Mouse (Mus musculus) heart, embryonic 10.5 days (tissue): ENCODE results near the gene Qrich2. TPM values are rescaled to one million over a fixed set of nuclear protein-coding genes. Genes with fewer than 3 reads are reported as not detected.
"Not testable (repeated sequence)": the region's sequence is repeated elsewhere in the genome, so short reads cannot be mapped to it uniquely, and the experiment has no call there.

ENCODE experiments used
- DNase-seq: peaks from one replicate; pipeline ENCODE4 v3.0.0-alpha.2; 2017; ENCODE audit warnings: low spot score
- H3K27ac ChIP-seq: fragments of 300-500 bp; sonication (generic); 2 replicates; pipeline ENCODE4 v1.5.1; 2016; ENCODE audit warnings: mild to moderate bottlenecking
- H3K27me3 ChIP-seq: fragments of 300-500 bp; sonication (generic); 2 replicates; pipeline ENCODE4 v1.6.1; 2016; ENCODE audit warnings: mild to moderate bottlenecking; ENCODE audit not compliant: poor library complexity, insufficient read depth, severe bottlenecking
- H3K36me3 ChIP-seq: fragments of 300-500 bp; sonication (generic); 2 replicates; pipeline ENCODE4 v1.6.1; 2016; ENCODE audit warnings: mild to moderate bottlenecking, moderate library complexity
- H3K4me1 ChIP-seq: fragments of 300-500 bp; sonication (generic); 2 replicates; pipeline ENCODE4 v1.6.1; 2016; ENCODE audit warnings: mild to moderate bottlenecking
- H3K4me3 ChIP-seq: fragments of 300-500 bp; sonication (generic); 2 replicates; pipeline ENCODE4 v1.5.1; 2016; ENCODE audit warnings: mild to moderate bottlenecking, moderate library complexity
- H3K9me3 ChIP-seq: fragments of 300-500 bp; sonication (generic); 2 replicates; pipeline ENCODE4 v1.6.1; 2016; ENCODE audit warnings: mild to moderate bottlenecking, moderate library complexity
- WGBS: fragments of 180-500 bp; shearing (Covaris S2); methylation state at CpG from one replicate; pipeline ENCODE4 v1.1.7; 2016; 5-methylcytosine and 5-hydroxymethylcytosine counted together
- polyA plus RNA-seq: library from polyadenylated mRNA; unstranded; fragments of >200 nt; fragmentation: Nextera tagmentation; extraction: Ambion mirVana; gene quantifications from 2 replicates; pipeline ENCODE4 v1.2.1, GENCODE M21; 2016

Gene Qrich2
- polyA plus RNA-seq, 1 experiment from 2014 or later: 0.30 TPM

DNA sequence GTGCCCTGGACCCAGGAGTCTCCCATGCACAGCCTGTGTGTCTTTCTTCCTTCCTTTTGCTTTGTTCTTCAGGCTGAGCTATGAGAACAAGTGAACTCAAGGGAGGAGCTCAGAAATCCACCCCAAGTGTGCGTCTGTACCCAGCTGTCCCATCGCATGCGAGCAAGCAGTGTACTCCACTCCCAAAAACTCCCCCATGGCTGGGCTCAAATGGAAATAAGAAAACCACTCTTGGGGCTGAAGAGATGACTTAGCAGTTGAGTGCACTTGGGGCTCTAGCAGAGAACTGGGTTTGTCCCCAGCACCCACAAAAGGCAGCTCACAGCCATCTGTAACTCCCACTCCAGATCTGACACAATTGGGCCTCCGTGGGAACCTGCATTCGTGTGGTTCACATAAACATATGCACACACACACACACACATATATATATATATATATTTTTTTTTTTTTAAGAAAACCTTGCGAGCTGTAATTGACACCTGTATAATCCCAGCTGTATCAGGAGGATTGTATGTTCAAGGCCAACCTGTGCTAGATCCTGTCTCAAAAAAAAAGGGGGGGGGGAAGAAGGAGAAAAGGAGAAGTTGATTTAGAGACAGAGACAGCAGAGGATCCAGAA, 47.1 kb downstream of the Qrich2 start:
- Histone ChIP-seq H3K27ac (peak overlapping the region; percentile 70; the same call in 1 of the 2 replicates), H3K4me3 (no peak overlapping the region), H3K36me3 (no peaks in the 10 kb centered on the region), H3K4me1 (peaks cover 24% of the 10 kb centered on the region), H3K27me3 (0 out of 2 replicates have a peak, but pooled peaks cover under 1% of the 10 kb centered on the region), H3K9me3 (no peaks in the 10 kb centered on the region)
- WGBS: 81% methylated on average over 6 of the region's 6 CpGs
- DNase-seq: no peak

DNA sequence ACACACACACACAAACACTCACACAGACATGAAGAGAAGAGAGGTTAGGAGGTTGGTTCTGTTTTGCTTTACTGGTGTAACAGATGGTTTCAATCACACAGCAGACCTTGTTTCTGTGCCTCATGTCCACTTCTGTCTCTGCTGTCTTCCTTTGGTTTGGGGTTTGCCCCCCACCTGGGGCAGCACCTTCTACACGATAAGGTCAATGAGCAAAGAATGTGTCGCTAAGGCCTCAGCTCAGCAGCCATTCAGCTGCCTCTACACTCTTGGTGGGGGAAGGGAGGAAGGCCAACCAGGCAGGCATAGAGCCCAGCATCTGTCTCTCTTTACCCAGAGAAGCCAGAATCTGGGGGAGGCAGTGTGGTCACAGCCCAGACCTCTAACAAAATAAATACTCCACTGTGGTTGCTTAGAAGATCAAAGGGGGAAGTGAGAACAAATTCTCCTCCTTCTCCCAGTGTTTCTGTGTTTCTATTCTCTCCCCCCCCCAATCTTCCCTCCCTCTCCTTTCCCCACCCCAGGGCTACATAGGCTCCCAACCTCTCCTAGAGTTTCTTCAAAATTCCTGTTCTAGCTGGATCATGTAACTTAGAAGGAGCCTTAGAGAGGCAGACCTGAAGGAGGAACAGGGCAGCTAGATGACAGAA, 47.7 kb downstream of the Qrich2 start:
- Histone ChIP-seq H3K4me1 (peaks cover 25% of the 10 kb centered on the region), H3K27me3 (0 out of 2 replicates have a peak, but pooled peaks cover 7% of the 10 kb centered on the region), H3K4me3 (no peak overlapping the region), H3K9me3 (no peaks in the 10 kb centered on the region), H3K36me3 (no peaks in the 10 kb centered on the region), H3K27ac (peak overlapping the region; percentile 70)
- WGBS: 10% methylated on average over 2 of the region's 2 CpGs
- DNase-seq: no peak

DNA sequence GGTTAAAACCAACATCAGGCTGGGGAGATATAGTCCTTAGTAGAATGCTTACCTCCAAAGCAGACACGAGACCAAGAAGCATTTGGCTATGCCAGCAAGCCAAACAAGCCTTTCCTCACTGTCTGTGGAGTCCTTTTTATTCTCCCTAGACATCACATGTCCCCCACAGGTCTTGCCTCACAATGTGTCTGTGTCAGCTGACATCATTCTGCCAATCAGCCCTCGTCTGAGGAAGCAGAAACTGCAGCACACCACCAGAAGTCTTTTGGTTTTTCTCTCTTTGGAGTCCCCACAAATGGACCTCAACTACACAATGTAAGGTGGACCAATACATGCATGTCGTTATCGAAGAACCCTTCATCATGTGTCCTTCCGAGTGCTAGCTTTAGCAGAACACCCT, 49.0 kb downstream of the Qrich2 start:
- Histone ChIP-seq H3K4me3 (no peak overlapping the region), H3K9me3 (no peaks in the 10 kb centered on the region), H3K27ac (peak overlapping the region; percentile 53; the same call in 1 of the 2 replicates), H3K36me3 (no peaks in the 10 kb centered on the region), H3K4me1 (peaks cover 36% of the 10 kb centered on the region), H3K27me3 (0 out of 2 replicates have a peak, but pooled peaks cover 8% of the 10 kb centered on the region)
- no peak for DNase-seq
- 86% methylated on average over 5 of the region's 5 CpGs for WGBS

DNA sequence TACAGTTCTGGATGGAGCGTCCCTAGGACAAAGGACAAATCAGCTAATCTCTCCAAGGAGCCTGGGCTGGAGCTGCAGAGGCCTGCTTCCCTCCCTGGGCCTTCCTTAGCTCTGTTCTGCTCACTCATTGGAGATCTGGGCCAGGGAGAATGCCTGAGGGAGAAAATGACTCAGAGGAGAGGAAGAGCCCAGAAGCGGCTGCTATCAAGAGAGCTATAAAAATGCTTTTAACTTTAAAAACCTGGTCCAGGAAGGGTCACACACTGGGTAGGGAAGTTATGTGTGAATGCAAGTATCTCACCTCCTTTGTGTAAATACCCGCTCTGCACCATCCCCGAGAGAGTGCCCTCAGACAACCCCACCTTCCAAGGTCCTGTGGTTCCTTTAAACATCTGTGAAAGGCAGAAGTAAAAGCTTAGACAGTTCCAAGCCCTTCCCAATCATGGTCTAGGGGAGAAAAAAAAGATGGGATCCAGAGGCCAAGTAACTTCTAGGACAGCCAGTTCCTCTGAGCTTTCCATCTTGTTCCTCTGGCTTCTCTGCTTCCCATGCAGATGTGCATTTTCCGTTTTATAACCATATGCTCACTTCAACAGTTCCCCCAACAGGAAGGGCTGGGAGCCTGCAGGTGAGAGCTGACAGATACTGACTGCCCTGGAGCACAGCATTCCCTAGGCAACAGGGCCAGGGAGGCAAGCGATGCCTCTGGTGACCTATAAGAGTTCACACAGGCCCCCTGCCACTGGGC, 49.7 kb downstream of the Qrich2 start:
- Histone ChIP-seq H3K27me3 (peaks cover 8% of the 10 kb centered on the region; the same call in 1 of the 2 replicates), H3K27ac (peak overlapping the region; percentile 53; the same call in 1 of the 2 replicates), H3K36me3 (no peaks in the 10 kb centered on the region), H3K4me3 (no peak overlapping the region), H3K4me1 (peaks cover 37% of the 10 kb centered on the region), H3K9me3 (no peaks in the 10 kb centered on the region)
- no peak for DNase-seq
- 59% methylated on average over 6 of the region's 6 CpGs for WGBS

DNA sequence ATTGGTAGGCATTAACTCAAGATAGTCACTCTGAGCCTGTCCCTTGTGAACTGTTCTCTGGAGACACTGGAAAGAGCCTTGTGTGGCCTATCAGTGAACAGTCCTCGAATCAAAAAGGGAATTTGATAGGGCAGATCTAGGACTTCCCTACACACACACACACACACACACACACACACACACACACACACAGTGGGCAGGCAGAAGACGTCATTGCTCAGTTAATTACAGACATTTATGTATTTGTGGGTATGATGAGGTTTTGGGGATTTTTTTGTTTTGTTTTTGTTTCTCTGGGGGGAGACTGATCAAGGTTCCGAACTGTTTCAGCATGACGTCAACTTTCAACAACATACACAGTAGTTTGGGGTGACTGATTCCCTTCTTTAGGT, 52.4 kb downstream of the Qrich2 start:
- WGBS: 78% methylated on average over 4 of the region's 4 CpGs
- Histone ChIP-seq H3K27ac (peak overlapping the region; percentile 92; the same call in 1 of the 2 replicates), H3K4me3 (peak overlapping the region; percentile 86), H3K4me1 (peaks cover 34% of the 10 kb centered on the region), H3K27me3 (peaks cover 14% of the 10 kb centered on the region), H3K36me3 (no peaks in the 10 kb centered on the region), H3K9me3 (no peaks in the 10 kb centered on the region)
- no peak for DNase-seq

DNA sequence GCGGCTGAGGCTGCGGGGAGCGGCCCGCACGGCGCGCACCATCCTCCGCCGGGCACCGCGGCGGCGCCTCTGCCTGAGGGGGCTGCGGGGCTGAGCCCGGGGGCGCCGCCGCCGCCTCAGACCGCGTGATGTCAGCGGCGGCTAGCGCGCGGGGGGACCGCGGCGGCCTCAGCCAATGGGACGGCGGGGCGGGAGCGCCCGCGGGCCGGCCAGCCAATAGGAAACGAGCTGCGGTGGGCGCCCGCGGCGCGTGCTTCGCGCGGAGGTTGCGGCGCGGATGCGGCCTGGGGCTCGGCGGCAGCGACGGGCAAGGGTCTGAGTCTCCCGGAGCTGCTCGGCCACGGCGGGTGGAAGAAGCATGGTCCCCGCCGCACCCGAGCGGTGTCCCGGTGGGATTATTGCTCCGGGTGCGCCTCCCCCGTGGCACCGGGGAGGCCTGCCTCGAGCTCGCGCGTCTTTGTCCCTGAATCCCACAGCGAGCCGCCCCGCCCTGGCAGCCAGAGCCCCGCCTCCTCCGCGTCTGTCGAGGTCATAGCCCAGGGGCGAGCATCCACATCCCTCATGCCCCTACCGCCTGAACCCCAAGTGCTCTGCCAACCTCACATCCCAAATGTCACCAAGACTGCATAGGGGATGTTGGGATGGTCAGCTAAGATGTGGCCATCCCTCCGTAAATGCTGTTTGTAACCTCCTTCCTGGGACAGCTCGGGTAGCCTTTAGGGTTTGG, 53.0 kb downstream of the Qrich2 start, which contains the start of gene Rnf157:
Gene Rnf157, minus strand, starts transcription at position 129 of the 727 bp plus-strand sequence.
- DNase-seq: peak; percentile 87
- Histone ChIP-seq H3K36me3 (no peaks in the 10 kb centered on the region), H3K27ac (peak within 1 kb of the TSS; percentile 92), H3K27me3 (peaks cover 14% of the 10 kb centered on the region), H3K9me3 (no peaks in the 10 kb centered on the region), H3K4me3 (peak within 1 kb of the TSS; percentile 86), H3K4me1 (peaks cover 28% of the 10 kb centered on the region)
- 4% methylated on average over 79 of the region's 82 CpGs for WGBS

DNA sequence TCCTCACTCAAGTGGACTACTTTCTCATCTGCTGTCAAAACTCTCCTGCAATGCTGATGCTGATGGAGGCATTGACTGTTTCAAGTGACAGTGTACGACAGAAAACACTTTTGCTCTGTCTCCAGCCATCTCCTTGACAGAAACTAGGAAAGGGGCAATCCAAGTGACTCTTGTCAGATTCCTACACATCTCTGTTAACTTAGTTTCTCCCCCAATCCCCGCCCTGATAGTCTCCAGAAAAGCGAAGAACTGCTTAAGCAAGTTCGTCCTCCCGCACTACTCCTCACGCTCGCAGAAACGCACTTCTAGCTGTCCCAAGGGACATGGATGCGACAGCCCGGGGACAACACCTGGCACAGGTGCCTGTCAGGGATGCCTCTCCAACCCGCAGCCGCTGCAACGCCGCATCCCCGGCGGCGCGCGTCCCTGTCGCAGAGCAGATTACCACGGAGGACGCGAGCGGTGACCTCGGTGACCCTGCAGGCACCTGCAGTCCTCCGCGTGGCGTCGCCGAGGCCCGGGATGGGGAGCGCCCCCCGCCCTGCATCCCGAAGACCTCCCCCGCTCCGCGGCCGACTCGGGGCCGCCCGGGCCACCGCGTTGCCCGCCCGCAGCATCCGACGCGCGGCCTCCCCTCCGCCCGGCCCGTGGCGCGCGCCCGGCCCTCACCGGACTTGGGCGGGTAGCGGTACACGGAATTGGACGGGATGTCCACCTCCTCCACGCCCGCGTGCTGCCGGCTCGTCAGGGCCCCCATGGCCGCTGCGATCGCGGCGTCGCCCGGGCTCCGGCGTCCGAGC, 53.8 kb downstream of the Qrich2 start:
- H3K27me3 ChIP-seq: peaks cover 14% of the 10 kb centered on the region
- H3K36me3 ChIP-seq: no peaks in the 10 kb centered on the region
- WGBS: 1% methylated on average over 73 of the region's 76 CpGs
- peak overlapping the region; percentile 92 for H3K27ac ChIP-seq
- no peak for DNase-seq
- H3K4me3 ChIP-seq: peak overlapping the region; percentile 86
- peaks cover 24% of the 10 kb centered on the region for H3K4me1 ChIP-seq
- no peaks in the 10 kb centered on the region for H3K9me3 ChIP-seq

DNA sequence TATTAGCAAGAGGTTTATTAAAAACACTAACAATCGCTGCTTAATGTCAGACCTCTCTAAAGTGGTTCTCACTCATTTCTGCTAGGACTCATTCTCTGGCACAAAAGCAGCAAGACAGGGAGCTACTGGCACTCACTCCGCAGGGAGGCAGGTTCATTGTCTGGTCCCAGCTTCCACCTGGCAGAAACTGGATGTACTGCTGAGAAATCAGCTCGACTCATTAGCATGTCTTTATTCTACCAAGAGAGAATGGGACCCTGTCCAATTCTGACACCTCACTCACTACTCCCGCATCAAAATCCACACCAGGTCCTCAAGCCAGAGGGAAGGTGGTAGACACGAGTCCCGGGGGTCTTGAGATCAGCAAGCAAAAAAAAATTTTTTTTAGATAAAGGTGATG, 54.5 kb downstream of the Qrich2 start:
- WGBS: 22% methylated on average over 6 of the region's 6 CpGs
- Histone ChIP-seq H3K4me3 (peak overlapping the region; percentile 86), H3K27ac (no peak overlapping the region), H3K4me1 (peaks cover 22% of the 10 kb centered on the region), H3K36me3 (no peaks in the 10 kb centered on the region), H3K27me3 (peaks cover 14% of the 10 kb centered on the region), H3K9me3 (no peaks in the 10 kb centered on the region)
- no peak for DNase-seq

DNA sequence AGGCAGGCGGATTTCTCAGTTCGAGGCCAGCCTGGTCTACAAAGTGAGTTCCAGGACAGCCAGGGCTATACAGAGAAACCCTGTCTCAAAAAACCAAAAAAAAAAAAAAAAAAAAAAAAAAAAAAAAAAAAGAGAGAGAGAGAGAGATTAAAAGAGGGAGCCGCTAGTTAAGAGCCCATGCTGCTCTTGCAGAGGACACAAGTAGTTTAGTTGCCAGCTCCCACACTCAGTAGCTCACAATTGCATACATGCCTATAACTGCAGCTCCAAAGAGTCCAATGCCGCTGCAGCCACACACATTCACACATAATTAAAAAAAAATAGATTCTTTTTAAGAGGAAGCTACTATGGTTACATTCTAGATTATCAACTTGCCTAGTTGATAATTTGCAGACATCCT, 55.6 kb downstream of the Qrich2 start:
- peaks cover 14% of the 10 kb centered on the region for H3K4me1 ChIP-seq

DNA sequence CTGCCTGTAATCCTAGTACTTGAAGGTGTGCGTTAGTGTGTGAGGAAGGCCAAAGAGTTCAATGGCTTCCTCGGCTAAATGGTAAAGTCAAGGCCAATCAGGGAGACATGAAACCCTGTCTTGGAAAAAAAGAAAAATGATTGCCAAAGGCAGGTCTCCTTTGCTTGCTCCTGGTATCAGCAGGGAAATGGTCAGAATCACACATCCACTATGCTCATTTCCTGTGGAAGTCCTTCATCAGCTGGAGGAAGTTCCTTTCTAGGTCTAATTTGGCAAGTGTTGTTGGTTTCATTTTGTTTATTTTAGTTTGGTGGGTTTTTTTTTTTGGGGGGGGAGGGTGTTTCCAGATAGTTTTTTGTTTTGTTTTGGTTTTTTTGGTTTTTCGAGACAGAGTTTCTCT, 57.0 kb downstream of the Qrich2 start:
- no peak overlapping the region for H3K4me3 ChIP-seq
- no peak for DNase-seq
- H3K27me3 ChIP-seq: peaks cover 13% of the 10 kb centered on the region
- H3K27ac ChIP-seq: no peak overlapping the region
- 80% methylated on average over 3 of the region's 3 CpGs for WGBS
- H3K9me3 ChIP-seq: no peaks in the 10 kb centered on the region
- peaks cover 14% of the 10 kb centered on the region for H3K4me1 ChIP-seq
- 0 out of 2 replicates have a peak, but pooled peaks cover 1% of the 10 kb centered on the region for H3K36me3 ChIP-seq

More for the DNA sequence above, 55.6 kb downstream of the Qrich2 start:
- 90% methylated on average over 4 of the region's 4 CpGs for WGBS
- H3K4me3 ChIP-seq, H3K27ac ChIP-seq, H3K36me3 ChIP-seq, DNase-seq, H3K9me3 ChIP-seq: not testable (repeated sequence)
- peaks cover 14% of the 10 kb centered on the region for H3K27me3 ChIP-seq

DNA sequence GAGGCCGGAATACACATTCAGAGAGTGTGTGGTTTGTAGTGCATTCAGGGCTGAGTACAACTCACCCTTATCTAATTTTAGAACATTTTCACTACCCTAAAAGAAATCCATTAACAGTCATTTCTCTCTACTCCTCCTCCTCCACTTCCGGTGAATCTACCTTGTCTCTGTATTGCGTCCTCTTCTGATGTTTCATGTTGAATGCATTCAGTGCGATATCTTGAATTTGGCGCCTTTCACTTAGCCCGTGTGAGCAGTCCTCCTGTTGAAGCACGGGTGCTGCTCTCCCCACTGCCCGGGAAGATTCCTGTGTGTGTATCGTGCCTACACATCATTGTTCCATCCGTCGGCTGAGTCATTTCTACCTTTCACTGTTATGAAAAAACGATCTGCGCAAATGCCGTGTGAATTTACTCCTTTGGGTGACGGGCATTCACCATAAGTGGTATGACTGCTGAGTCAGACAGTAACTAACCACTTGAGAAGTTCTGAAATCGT, 59.8 kb downstream of the Qrich2 start:
- H3K9me3 ChIP-seq: no peaks in the 10 kb centered on the region
- H3K36me3 ChIP-seq: peaks cover 10% of the 10 kb centered on the region
- H3K4me3 ChIP-seq: no peak overlapping the region
- no peaks in the 10 kb centered on the region; the same call in 1 of the 2 replicates for H3K4me1 ChIP-seq
- 90% methylated on average over 16 of the region's 16 CpGs for WGBS
- H3K27me3 ChIP-seq: peaks cover 5% of the 10 kb centered on the region; the same call in 1 of the 2 replicates
- no peak for DNase-seq
- H3K27ac ChIP-seq: no peak overlapping the region

DNA sequence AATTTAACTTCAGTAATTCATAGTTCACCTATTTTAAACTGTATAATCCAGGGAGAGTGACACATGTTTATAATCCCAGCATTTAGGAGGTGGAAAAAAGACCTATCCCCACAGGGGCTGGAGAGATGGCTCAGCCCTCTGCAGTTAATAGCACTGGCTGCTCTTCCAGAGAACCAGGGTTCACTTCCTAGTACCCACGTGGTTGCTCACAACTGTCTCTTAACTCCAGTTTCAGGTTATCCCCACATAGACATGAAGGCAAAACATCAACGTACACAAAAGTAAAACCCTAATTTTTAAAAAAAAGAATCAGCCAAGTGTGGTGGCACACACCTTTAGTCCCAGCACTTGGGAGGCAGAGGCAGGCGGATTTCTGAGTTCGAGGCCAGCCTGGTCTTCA, 60.4 kb downstream of the Qrich2 start:
- WGBS: 88% methylated on average over 4 of the region's 4 CpGs
- Histone ChIP-seq H3K4me1 (peaks cover 2% of the 10 kb centered on the region), H3K4me3 (no peak overlapping the region), H3K36me3 (peaks cover 10% of the 10 kb centered on the region), H3K9me3 (no peaks in the 10 kb centered on the region), H3K27ac (no peak overlapping the region), H3K27me3 (no peaks in the 10 kb centered on the region)
- DNase-seq: no peak
